Mouse (Mus musculus) thymus, postnatal 36 days (tissue): Measurements from ENCODE around the gene Cylc1.

Experiments used
- DNase-seq, 2 experiments: peaks; one replicate each; pipeline ENCODE4 v3.0.0; 2022; ENCODE audit warnings: mixed read lengths in 2 of 2

The Cylc1 gene

GRCm38 (mm10) chrX:111110118-111110517 is at the start of gene Cylc1:
TSS of gene Cylc1 (plus strand) at chrX:111110418.
- no peak for DNase-seq

DNA sequence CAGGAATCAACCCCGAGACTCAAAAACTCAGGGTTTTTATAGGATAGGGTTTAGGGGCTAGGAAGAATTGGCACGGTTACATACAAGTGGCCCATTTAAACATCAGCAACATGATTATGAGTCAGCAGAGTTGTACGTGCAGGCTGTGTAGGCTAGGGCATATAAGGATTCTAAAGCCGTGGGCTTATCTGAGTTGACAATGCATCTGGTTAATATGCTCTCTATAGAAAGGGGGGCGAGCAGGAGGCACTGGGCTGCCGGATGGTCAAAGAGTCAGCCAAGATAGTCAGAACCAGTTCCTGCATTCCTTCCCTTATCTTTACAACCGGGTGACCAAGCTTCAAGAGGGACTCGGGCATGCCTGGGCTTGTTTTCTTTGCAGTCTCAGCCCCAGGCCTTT is 31.5 kb upstream of the Cylc1 start:
- DNase-seq: no peak

DNA sequence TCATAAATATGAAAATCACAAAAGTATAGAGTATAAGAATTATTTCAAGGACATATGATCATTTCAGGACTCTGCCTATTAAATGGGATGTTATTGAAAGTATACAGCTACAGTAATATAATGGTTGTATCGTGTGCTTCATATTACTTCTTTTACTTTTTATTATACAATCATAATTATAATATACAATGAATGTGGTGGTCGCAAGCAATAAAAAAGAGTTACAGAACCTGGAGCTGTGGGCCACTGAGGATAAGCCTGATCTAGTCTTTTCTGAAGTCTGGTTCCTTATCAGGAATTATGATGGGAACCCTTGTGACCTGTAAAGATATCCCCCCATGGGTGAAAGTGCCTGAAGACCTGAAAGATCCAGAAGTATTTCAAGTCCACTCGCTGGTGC is 57.8 kb downstream of the Cylc1 start, which contains the start of gene Gm10112:
Gene Gm10112 (plus strand): TSS at position 301 of the 400 bp plus-strand sequence.
- no peak for DNase-seq
